Mouse (Mus musculus) brown adipose tissue, adult 24 weeks (tissue): Measurements from ENCODE around the gene Gabbr2. TPM values are rescaled to one million over a fixed set of nuclear protein-coding genes. Genes with fewer than 3 reads are reported as not detected.

Experiments
- H3K27ac ChIP-seq: fragments of 200-500 bp; replicated peaks from 2 replicates; pipeline ENCODE4 v1.5.1; 2012; ENCODE audit warnings: low read depth, mild to moderate bottlenecking, low read length
- H3K4me1 ChIP-seq: fragments of 200-500 bp; 2 replicates; pipeline ENCODE4 v1.6.1; 2012; ENCODE audit warnings: low read length, mixed read lengths; ENCODE audit not compliant: control insufficient read depth, insufficient read depth, insufficient read length
- H3K4me3 ChIP-seq: fragments of 200-500 bp; 2 replicates; pipeline ENCODE4 v1.5.1; 2012; ENCODE audit warnings: low read depth, mild to moderate bottlenecking, low read length, moderate library complexity; ENCODE audit not compliant: insufficient read depth
- polyA plus RNA-seq: library from polyadenylated mRNA; stranded (reverse); fragments of >200 nt; gene quantifications from 2 replicates; pipeline ENCODE4 v1.2.4, GENCODE M21; 2012; ENCODE audit not compliant: missing spikeins, insufficient read depth, insufficient read length

Gene Gabbr2
- polyA plus RNA-seq, 1 experiment: not detected

DNA sequence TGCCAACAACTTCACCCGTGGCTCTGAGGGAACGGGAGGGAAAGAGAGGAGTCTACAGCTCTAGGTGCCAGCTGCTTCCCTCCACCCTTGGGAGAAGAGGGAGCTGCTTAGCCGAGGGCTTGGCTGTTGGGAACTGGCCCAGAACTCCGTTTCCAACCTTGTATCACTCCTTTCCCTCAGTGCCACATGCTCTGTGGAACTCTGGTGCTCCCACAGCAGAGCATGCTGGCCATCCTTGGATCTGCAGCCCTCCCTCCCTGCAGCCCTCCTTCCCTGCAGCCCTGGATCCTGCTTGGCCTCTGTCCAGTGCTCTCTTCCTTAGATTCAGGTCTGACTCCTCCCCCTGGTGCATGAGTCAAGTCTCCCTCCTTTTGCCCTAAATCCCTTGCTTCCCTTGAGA lies 176.7 kb downstream of the Gabbr2 start:
- Histone ChIP-seq H3K4me1 (peaks cover 9% of the 10 kb centered on the region), H3K4me3 (no peak overlapping the region), H3K27ac (0 out of 2 replicates have a peak overlapping the region, but pooled peaks have one; percentile 47)

DNA sequence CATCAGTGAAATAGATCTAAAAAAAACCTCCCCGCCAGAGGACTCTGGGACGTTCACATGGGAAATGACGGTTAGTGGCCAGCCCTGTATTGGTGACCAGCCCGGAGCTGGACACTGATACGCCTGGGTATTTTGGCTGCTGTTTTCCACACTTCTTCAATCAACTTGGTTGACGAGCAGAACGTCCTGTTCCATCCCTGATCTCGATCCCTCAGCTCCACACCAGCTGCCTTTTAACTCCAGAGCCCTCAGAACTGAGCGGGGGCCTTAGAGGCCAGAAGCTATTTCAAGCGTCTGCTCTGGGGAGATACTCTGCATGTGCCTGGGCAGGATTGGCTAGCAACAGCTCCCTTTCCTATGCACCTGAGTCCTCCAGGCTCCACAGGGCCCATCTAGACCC lies 177.4 kb downstream of the Gabbr2 start:
- Histone ChIP-seq H3K4me1 (peaks cover 9% of the 10 kb centered on the region), H3K4me3 (no peak overlapping the region), H3K27ac (peak overlapping the region; percentile 47)

DNA sequence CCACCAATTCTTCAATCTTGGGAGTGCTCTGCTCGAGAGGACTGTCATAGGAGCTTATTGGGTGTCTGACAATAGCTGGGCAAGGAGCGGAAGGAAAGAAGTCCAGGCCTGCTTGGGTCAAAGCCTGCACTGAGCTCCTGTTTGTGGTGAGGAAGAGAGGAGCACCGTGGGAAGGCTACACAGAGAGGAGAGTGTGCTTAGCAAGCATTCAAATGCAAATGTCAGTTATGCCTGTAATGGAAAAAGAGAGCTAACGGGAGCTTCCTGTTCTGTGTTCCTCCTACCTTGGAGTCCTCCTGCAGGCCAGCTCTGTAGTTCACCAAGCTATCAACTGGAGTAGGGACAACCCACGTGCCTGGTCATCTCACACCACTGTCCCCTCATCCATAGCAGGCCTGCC lies 180.5 kb downstream of the Gabbr2 start:
- H3K4me1 ChIP-seq: peaks cover 9% of the 10 kb centered on the region
- no peak overlapping the region for H3K27ac ChIP-seq
- H3K4me3 ChIP-seq: no peak overlapping the region

DNA sequence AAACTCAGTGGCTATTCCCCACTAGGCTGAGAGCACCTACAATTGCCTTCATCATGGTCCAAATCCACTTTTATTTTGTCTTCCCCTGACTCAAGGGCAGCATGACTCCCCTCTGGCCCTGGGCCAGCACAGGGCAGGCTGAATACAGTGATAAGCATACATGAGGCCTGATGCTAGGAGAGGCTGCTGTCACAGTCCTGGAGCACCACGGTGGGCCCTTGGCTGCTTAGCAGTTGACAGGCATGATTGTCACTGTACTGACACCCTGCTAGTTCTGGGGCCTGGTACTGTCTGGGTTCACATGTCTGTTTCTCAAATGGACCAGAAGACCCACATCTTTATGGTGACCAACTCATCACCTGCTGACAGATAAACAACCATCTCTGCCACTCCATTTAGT lies 184.8 kb downstream of the Gabbr2 start:
- H3K4me3 ChIP-seq: no peak overlapping the region
- H3K4me1 ChIP-seq: no peaks in the 10 kb centered on the region; the same call in 1 of the 2 replicates
- H3K27ac ChIP-seq: no peak overlapping the region

DNA sequence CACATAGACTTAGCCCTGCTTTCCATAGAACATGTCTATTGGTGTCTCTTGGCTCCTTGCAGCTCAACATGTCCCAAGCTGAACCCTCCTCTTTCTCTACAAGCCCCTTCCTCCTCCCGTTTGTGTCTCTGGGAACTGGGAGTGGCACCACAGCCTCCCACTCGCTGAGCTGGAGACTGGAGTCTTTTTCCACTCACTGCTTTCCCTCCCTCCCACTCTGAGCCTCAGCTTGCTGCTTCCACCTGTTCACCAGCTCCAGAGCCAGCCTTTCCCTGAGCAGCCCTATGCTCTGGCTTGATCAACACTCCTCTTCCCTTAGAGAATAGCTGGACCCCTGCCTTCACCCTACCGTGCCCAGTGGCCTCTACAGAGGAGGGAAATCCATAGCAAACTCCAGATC lies 185.8 kb downstream of the Gabbr2 start:
- no peak overlapping the region for H3K4me3 ChIP-seq
- no peaks in the 10 kb centered on the region; the same call in 1 of the 2 replicates for H3K4me1 ChIP-seq
- no peak overlapping the region for H3K27ac ChIP-seq

DNA sequence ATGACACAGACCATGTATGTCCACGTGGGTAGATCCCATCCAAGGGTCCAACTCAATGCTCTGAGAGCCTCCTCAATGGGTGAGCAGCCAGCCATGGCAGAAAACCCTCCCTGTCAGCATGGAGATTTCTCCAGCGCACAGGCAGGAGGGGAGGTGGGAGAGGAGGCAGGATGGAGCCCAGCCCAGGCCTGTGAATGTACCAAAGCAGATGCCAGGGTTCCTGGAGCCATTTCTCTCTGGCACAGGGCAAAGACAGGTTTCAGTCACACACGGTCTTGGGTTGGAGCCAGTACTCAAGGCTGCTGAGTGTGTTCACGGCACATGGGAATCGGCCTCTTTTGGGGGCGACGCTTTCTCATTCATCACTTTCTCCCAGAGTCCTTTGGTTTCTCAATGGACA lies 189.3 kb downstream of the Gabbr2 start:
- no peaks in the 10 kb centered on the region; the same call in 1 of the 2 replicates for H3K4me1 ChIP-seq
- no peak overlapping the region for H3K27ac ChIP-seq
- H3K4me3 ChIP-seq: no peak overlapping the region

DNA sequence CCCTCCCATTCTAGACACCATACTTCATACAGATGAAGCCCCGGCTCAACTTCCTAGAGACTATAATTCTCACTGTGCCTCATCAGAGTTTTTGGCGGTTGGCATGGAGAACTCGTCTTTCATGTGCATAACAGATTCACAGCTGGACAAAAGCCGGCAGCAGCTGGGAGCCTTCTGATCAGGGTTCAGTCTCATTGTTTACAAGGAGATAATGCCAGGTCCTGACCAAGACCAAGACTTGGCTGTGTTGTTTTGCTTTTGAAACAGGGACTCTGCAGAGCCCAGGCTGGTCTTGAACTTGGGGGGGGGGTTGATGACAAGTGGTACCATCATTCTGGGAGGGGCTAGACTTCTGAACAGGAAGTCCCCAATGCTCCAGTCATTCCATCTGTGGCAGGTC lies 191.8 kb downstream of the Gabbr2 start:
- H3K4me3 ChIP-seq: no peak overlapping the region
- no peaks in the 10 kb centered on the region; the same call in 1 of the 2 replicates for H3K4me1 ChIP-seq
- H3K27ac ChIP-seq: no peak overlapping the region

DNA sequence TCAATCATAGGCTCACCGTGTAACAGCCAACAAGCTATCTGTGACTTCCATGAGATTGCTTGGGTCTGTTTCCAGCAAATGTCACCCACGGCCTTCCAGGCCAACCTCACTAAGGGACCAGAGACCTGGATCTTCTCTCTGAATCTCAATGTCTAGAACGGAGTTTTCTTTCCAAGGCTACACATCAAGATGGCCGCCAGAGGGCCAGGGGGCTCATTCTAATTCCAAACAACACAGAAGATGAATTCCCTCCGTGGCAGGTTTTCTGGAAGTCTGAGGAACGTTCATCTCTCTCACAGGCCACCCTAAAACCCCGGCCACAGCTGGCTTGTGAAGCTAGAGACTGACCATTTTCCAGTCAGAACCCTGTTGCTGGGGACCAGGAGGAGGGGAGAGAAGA lies 196.0 kb downstream of the Gabbr2 start:
- peaks cover 2% of the 10 kb centered on the region; the same call in 1 of the 2 replicates for H3K4me1 ChIP-seq

DNA sequence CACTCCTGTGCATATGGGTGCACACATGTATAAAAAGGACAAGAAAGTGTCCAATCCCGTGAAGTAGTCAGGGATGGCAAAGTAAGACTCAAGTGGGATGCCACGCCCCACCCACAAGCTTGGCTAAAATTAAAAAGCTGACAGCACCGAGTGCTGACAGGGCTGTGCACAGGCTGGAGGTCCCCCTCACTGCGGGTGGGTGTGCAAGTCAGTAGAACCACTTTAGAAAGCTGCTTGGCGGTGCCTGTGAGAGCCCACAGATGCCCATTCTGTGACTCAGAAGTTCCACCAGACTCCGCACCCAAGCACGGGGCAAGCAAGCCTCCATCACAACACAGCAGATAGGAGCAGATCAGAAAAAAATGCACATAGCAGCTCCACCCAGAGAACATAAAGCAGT lies 197.1 kb downstream of the Gabbr2 start:
- Histone ChIP-seq H3K27ac (no peak overlapping the region), H3K4me3 (no peak overlapping the region), H3K4me1 (peaks cover 2% of the 10 kb centered on the region; the same call in 1 of the 2 replicates)

More for the DNA sequence above, 196.0 kb downstream of the Gabbr2 start:
- H3K27ac ChIP-seq: no peak overlapping the region
- H3K4me3 ChIP-seq: no peak overlapping the region

DNA sequence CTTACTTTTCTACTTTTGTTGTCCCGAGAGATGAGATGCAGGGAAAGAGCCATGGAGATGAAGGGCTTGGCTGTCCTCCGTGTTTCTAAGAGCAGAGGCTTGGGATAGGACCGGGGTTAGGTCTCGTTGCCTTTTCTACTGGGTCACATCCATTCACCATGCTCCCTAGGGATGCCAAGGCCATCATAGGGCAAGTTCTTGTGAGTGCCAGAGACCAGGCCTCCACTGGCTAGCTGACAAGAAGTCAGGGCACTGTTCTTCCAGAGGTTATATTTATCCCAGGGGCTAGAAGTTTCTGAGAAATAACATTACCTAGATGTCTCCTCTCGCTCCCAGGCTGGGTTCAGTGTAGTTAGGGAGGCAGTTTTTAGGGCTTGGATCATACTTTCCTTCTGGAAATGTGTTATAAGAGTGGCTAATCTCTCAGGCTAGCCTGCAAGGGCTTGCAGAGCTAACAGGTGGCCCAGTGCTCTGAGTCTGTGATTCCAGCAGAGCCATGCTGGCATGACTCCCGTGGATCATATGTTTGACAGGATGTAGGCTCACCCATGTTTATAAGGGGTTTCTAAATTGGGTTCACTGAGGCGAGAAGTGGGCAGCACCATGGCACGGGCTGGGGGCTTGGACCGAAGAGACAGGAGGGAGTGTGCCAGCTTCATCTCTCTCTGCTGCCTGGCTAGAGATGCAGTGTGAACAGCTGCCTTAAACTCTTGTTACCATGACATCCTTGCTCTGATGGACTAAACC lies 199.2 kb downstream of the Gabbr2 start:
- no peak overlapping the region for H3K27ac ChIP-seq
- peaks cover 2% of the 10 kb centered on the region; the same call in 1 of the 2 replicates for H3K4me1 ChIP-seq
- H3K4me3 ChIP-seq: no peak overlapping the region

DNA sequence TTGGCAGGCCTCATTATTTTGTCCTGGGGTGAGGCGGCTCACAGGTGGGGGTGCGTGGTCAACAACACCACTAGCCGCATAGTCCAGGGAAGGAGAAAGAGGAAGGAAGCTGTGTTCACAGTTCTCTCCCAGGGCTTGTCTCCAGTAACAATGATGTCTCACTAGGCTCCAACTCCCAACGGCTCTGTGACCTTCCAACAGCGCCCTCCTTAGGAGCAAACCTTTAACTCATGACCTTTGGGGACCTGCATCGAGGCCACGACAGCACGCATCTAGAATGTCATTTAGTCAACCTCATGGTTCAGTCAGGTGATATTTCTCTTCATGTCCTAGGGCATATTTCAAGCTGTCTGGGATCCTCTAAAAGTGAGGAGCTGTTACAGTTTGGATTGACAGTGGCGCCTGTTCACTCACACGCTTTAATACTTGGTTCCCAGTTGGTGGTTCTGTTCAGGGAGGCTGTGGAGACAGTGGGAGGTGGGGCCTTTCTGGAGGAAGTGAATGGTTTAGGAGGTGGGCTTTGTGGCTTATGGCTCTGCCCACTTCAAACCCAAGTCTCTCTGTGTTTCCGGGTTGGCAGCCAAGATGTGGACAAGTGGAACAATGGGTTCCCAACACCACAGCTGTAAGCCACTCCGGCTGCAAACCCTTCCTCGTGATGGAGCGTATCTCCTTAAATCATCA lies 200.3 kb downstream of the Gabbr2 start:
- H3K27ac ChIP-seq: no peak overlapping the region
- no peak overlapping the region for H3K4me3 ChIP-seq
- H3K4me1 ChIP-seq: peaks cover 2% of the 10 kb centered on the region; the same call in 1 of the 2 replicates

DNA sequence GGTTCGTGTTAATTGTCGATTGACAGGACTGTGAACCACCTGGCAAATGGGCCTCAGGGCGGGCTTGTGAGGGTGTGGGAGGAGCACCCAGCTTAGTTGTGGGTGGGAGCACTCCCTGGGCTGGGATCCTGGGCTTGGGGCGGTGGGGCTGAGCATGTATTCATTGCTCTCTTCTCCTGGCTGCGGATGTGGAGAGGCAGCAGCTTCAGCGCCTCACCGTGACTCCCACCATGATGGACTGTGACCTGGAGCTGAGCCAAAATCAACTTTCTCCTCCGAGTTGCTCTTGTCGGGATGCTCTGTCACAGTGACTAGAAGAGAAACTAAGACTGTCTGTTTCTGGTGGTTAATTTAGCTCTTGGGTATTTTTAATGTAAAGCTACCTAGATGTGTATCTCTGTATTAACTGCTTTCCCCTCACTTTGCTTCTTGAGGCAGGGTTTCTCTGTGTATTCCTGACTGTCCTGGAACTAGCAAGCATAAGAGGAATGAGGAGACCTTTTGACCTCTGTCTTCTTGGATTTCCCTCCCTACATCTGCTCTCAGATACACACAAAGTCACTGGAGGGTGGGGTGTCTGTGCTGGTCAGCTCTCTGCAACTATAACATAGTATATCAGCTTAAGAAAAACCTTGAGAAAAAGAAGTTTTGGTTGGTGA lies 200.9 kb downstream of the Gabbr2 start:
- Histone ChIP-seq H3K4me1 (peaks cover 2% of the 10 kb centered on the region; the same call in 1 of the 2 replicates), H3K27ac (no peak overlapping the region), H3K4me3 (no peak overlapping the region)

DNA sequence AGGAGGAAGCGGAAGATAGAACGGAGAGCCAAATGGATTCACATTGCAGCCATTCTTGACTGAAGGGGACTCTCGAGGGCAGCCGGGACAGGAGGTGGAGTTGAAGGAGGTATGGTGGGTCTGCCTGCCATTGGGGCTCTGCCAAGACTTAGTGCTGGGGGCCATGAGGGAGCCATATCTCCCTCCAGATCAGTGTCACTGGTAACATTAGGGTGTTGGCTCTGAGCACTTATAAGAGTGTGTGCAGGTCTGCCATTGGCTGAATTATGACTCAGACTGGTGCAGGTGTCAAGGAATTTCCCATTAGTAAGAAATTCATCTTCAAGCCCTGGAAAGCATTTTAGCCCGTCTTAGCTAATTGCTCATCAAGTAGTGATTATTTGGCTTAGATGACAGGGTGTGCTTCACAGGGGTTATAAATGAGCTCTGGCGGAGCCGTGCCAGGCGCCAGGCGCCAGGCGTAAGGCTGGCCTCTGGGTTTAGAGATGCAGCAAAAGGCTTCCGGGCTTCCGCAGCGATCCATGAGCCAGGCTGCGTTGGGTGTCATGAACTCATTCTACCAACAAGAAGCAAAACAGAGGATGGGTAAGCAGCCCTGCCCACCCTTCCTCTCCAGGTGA lies 207.1 kb downstream of the Gabbr2 start:
- H3K4me3 ChIP-seq: no peak overlapping the region
- H3K4me1 ChIP-seq: no peaks in the 10 kb centered on the region
- no peak overlapping the region for H3K27ac ChIP-seq

DNA sequence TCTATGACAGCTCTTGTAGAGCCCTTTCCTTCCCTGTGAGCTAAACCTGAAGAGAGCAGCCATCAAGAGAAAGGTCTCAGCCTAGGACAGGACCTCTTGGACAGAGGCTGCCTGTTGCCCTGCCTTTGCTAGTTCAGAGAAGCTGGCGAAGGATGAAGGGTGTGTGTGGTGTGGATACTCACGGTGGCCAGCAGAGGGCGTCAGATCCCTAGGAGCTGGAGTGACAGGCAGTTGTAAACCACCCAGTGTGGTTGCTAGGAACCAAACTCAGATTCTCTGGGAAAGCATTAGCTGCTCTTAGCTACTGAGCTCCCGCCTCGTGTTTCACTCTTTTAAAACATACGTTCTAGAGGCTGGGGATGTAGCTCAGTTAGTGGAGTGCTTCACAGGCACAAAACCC lies 210.6 kb downstream of the Gabbr2 start:
- H3K27ac ChIP-seq: no peak overlapping the region
- no peak overlapping the region for H3K4me3 ChIP-seq
- no peaks in the 10 kb centered on the region for H3K4me1 ChIP-seq

DNA sequence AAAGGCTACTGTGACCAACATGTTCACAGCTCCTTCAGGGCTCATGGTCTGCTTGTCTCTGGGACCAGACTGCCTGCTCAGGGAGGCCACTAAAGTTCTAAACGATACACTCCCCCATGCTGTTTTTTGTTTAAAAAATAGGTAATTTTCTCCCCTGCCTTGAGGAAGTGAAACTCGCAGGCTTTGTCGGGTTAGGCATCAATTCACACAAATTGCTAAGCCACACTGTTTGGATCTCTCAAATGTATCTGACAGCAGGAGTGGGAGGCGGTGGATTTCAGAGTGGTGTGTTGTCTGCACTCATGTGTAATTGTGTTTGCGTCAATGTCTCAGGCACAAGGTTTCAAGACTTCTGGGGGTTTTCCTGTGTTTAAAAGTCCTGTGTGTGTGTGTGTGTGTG lies 215.7 kb downstream of the Gabbr2 start:
- Histone ChIP-seq H3K27ac (no peak overlapping the region), H3K4me1 (no peaks in the 10 kb centered on the region), H3K4me3 (no peak overlapping the region)
